Mouse (Mus musculus) stomach, postnatal 0 days (tissue): ENCODE measurements around the gene Dnase1.

Experiments used
- CTCF ChIP-seq: IDR thresholded peaks from 2 replicates; pipeline ENCODE4 v1.5.1; 2016; ENCODE audit warnings: antibody characterized with exemption, low read depth, mild to moderate bottlenecking, moderate library complexity
- EP300 ChIP-seq: optimal IDR thresholded peaks from 2 replicates; pipeline ENCODE3; 2016; ENCODE audit warnings: antibody characterized with exemption

- TF ChIP-seq CTCF (peak; percentile 85), EP300 (no peak)
These were observed 31.8 kb downstream of the Dnase1 start for GRCm38 (mm10) chr16:4068588-4068987.
